Mouse (Mus musculus): ENCODE data around the gene Zfp983. TPM values are rescaled to one million over a fixed set of nuclear protein-coding genes. Genes with fewer than 3 reads are reported as not detected.

Gene Zfp983
- total and polyA plus RNA-seq, 3 experiments = 0.93 to 2.3 (median 1.1) TPM

GRCm38 (mm10) chr17:21696073-21696472 is 45.6 kb downstream of the Zfp983 start:
- Histone ChIP-seq H3K4me3 (replicated peaks in 1 of 3; ENCODE audit: low read depth in 2 of 3, low read length in 2 of 3, poor library complexity in 1 of 3) (no peak overlapping the region), H3K27me3 (replicated peaks) (no peaks in the 10 kb centered on the region), H3K27ac (ENCODE audit: insufficient read depth, low read depth) (no peak overlapping the region), H3K79me2 (replicated peaks; ENCODE audit: control insufficient read depth, extremely low read depth, insufficient read depth, poor library complexity, severe bottlenecking) (no peaks in the 10 kb centered on the region), H3K36me3 (replicated peaks in 1 of 2; ENCODE audit: control insufficient read depth in 1 of 2, insufficient read depth in 1 of 2, low read length in 1 of 2) (peaks cover 0 to 5% of the 10 kb centered on the region in 2 experiments), H3K4me1 (ENCODE audit: control insufficient read depth in 1 of 2, insufficient read depth in 2 of 2) (no peaks in the 10 kb centered on the region), H3K9ac (ENCODE audit: insufficient read depth, low read depth) (no peak overlapping the region), H3K4me2 (ENCODE audit: insufficient read depth, low read depth, poor library complexity, severe bottlenecking) (no peak overlapping the region), H3K9me3 (replicated peaks; ENCODE audit: low read length) (no peaks in the 10 kb centered on the region)
- TF ChIP-seq SMC3 (IDR thresholded peaks at IDR 0.05; ENCODE audit: low read depth, low read length) = no peak
- no peak for TF ChIP-seq MYC (IDR thresholded peaks at IDR 0.05; ENCODE audit: low read depth, low read length)
- no peak for TF ChIP-seq USF1 (IDR thresholded peaks at IDR 0.05; ENCODE audit: low read depth, low read length)
- TF ChIP-seq MAZ (IDR thresholded peaks at IDR 0.05; ENCODE audit: low read depth, low read length) = no peak
- no peak for TF ChIP-seq CTCF (conservative IDR thresholded peaks at IDR 0.05 in 1 of 2, IDR thresholded peaks at IDR 0.05 in 1 of 2; ENCODE audit: low read depth in 2 of 2, low read length in 2 of 2)
- TF ChIP-seq HCFC1 (IDR thresholded peaks at IDR 0.05; ENCODE audit: low read depth, low read length) = no peak
- TF ChIP-seq KAT2A (IDR thresholded peaks at IDR 0.05; ENCODE audit: insufficient replicate concordance, low read length) = no peak
- no peak for DNase-seq (ENCODE audit: extremely low read depth)
- in situ Hi-C loops (cut with MboI; ENCODE audit: low pct_ligation_motif_present, low pct_unique_long_range_greater_than_20kb, low sequenced_read_pairs) (no loop called here), dilution Hi-C loops (cut with MboI; ENCODE audit: extremely low pct_ligation_motif_present, extremely low pct_unique_long_range_greater_than_20kb, low sequenced_read_pairs) (no loop called here)

- Histone ChIP-seq H3K79me2 (replicated peaks; ENCODE audit: control insufficient read depth, extremely low read depth, insufficient read depth, poor library complexity, severe bottlenecking) (no peaks in the 10 kb centered on the region), H3K4me1 (ENCODE audit: control insufficient read depth in 1 of 2, insufficient read depth in 2 of 2) (no peaks in the 10 kb centered on the region), H3K27ac (ENCODE audit: insufficient read depth, low read depth) (no peak overlapping the region), H3K9me3 (replicated peaks; ENCODE audit: low read length) (no peaks in the 10 kb centered on the region), H3K4me3 (replicated peaks in 1 of 3; ENCODE audit: low read depth in 2 of 3, low read length in 2 of 3, poor library complexity in 1 of 3) (no peak overlapping the region), H3K36me3 (replicated peaks in 1 of 2; ENCODE audit: control insufficient read depth in 1 of 2, insufficient read depth in 1 of 2, low read length in 1 of 2) (no peaks in the 10 kb centered on the region), H3K27me3 (replicated peaks) (no peaks in the 10 kb centered on the region), H3K4me2 (ENCODE audit: insufficient read depth, low read depth, poor library complexity, severe bottlenecking) (no peak overlapping the region), H3K9ac (ENCODE audit: insufficient read depth, low read depth) (no peak overlapping the region)
- DNase-seq (ENCODE audit: extremely low read depth) = no peak
- no peak for TF ChIP-seq JUND (conservative IDR thresholded peaks at IDR 0.05; ENCODE audit: low read depth, low read length)
- no peak for TF ChIP-seq MAZ (IDR thresholded peaks at IDR 0.05; ENCODE audit: low read depth, low read length)
- TF ChIP-seq MYC (IDR thresholded peaks at IDR 0.05; ENCODE audit: low read depth, low read length) = no peak
- no peak for TF ChIP-seq ZMIZ1 (IDR thresholded peaks at IDR 0.05; ENCODE audit: low read depth, low read length)
- TF ChIP-seq MAFK (IDR thresholded peaks at IDR 0.05; ENCODE audit: insufficient replicate concordance, low read length) = no peak
- no peak for TF ChIP-seq CHD1 (IDR thresholded peaks at IDR 0.05; ENCODE audit: low read depth, low read length)
- no peak for TF ChIP-seq EP300 (IDR thresholded peaks at IDR 0.05; ENCODE audit: low read length)
- TF ChIP-seq BHLHE40 (IDR thresholded peaks at IDR 0.05; ENCODE audit: low read depth, low read length) = no peak
- TF ChIP-seq ZKSCAN1 (IDR thresholded peaks at IDR 0.05; ENCODE audit: borderline replicate concordance, low read depth, low read length) = no peak
- TF ChIP-seq MXI1 (IDR thresholded peaks at IDR 0.05; ENCODE audit: low read depth, low read length) = no peak
- TF ChIP-seq SMC3 (IDR thresholded peaks at IDR 0.05; ENCODE audit: low read depth, low read length) = no peak
- dilution Hi-C loops (cut with MboI; ENCODE audit: extremely low pct_ligation_motif_present, extremely low pct_unique_long_range_greater_than_20kb, low sequenced_read_pairs) (no loop called here), in situ Hi-C loops (cut with MboI; ENCODE audit: low pct_ligation_motif_present, low pct_unique_long_range_greater_than_20kb, low sequenced_read_pairs) (no loop called here)
Observed at GRCm38 (mm10) chr17:21702281-21703240, 52.1 kb downstream of the Zfp983 start.

All from CH12.LX (cell line).